Mouse (Mus musculus) thymus, postnatal 14 days (tissue): ENCODE results near the gene Osbpl5.

Experiments
- DNase-seq: peaks from one replicate; pipeline ENCODE4 v3.0.0; 2021

Gene Osbpl5

DNA sequence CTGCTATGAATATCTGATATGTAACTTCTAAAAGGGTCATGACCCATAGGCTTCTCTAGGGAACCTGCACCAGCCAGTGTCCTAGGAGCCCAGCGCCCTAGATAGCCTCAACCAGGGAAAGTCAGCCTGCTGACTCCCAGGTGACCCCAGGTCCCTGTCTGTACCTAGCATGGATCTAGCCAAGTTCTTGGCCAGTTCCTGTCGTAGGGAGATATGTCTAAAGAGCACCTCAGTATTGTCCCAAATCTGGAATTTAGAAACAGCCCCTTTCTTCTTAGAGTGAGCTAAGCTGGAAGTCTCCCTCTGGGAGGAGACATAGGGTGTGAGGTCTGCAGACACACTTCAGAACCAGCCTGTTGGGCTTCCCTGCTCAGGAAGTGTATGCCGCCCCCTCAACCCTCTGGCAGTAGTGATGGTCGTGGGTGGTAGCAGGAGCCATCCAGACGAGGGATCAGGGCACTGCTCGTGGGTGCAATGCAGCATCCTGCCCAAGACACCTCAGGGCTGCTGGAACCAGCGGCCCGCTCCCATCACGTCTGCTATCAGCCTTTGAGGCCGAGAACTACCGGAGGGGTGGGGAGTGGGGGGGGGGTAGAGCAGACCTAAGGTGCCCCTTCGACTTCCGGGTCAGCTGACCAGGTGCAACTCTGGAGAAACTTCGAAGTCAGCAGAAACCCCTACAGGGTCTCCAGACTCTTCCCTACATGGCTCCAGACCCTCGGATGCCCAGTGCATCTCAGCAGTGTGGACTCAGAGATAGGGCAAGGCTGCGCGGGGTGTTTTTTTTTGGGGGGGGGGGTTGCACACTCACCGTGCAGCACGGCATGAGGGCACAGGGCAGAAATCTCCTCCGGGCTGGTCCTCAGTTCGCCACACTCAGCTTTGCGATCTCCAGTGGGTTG is at the start of gene Osbpl5:
Gene Osbpl5, minus strand, starts transcription at position 861 of the 902 bp plus-strand sequence.
- peak; percentile 43 for DNase-seq

DNA sequence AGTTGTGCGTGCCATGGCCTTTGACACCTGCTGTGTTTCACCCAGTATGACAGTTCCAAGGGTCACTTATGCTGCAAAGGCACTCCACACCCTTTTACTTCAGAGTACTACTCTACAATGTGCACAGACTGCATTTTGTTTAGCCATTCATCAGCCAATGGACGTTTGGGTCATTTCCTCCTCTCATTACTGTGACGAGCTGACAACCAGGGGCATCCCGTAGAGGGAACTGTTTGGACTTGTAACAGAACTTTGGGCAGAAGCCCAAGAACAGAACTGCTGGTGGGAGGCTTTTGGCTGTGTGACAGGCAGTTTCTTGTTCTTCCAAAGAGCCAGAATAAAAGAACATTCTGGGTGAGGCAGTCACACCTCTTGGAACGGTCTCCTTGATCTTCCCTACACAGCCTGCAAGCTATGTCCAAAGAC is 48.4 kb upstream of the Osbpl5 start:
- no peak for DNase-seq

DNA sequence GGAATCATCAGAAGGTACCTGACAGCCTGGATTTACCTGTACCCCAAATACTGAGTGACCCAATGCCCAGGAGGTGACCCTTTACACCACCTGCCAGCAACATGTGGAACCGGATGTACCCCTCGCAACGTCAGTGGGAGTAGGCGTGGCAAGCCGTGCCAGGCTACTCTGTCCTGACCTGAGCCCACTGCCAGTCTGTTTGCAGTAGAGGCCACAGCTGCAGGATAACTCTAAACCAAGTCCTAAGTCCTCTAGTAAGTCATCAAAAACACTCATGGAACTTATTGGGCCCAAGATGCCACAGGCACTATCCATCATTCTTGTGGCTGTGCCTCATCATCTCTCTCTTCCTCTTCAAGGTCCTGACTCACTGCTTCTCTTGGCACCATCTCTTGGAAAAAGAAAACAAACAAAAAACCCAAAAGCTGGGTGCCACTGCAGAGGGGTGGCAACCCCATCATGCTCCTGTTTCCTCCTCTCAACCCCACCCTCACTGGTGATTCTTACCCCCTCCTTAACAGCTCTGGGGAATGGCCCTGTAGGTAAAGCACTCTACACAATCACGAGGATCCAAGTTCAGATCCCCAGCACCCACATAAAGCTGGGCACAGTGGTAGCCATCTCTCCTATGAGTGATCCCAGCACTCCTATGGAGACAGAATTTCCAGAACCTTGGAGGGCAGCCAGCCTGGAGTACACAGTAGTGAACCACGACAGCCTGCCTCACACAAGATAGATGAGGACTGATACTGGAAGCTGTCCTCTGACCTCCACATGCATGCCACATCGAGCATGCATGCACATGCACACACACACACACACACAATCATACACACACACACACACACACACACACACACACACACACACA is 44.6 kb upstream of the Osbpl5 start:
- DNase-seq, result no peak

DNA sequence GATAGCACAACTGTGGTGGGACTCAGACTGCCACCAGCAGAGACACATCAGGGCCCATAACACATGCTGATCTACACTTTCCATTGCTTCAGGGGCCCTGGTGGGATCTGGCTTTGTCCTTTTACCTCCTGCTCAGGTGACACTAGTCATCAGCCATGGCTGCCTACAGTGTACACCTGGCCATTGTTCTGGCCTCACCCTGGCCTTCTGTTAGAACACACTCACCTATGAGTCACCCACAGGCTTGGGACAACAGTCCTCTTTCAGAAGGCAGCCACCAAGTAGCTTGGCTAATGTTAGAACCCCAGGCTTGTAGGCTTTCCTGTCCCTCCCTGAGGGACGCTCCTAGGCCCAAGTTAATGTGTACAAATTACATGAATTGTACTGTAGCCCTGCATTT is 44.0 kb upstream of the Osbpl5 start:
- DNase-seq, result no peak

DNA sequence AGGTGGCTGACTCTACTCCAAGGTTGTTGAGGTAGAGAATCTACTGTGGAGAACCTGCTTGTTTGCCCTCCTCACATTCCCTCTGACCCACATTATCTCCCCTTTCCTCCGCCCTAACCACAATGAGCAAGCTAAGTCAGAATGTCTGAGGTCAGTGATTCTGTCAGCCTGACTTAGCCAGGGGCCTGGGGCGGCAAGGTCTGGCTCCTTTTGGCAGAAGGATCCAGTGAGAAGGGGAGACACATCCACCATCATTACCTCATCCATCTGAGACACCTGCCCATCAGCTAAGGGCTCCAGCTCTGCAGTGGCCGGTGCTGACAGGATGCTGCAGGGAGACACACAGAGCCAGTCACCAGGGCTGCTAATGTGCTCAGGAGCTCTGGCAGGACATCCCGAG is 42.0 kb upstream of the Osbpl5 start:
- no peak for DNase-seq

DNA sequence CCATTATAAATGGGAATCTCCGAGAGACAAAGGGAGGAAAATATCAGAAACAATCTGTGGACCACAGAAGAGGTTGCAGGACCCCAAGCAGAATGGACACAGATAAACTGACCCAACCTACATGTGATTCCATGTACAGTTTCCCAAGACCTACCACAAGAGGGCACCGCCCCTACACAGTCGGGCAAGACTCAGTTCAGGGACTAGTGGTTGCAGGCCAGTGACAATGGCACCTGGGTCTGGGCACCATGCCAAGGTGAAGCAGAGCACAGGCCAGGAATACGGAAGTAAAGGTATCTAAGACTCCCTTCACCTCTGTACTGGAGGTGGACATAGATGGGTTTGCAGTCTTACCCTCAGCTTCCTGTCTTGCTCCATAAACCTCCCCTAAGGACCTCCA is 36.3 kb upstream of the Osbpl5 start:
- peak; percentile 65 for DNase-seq

DNA sequence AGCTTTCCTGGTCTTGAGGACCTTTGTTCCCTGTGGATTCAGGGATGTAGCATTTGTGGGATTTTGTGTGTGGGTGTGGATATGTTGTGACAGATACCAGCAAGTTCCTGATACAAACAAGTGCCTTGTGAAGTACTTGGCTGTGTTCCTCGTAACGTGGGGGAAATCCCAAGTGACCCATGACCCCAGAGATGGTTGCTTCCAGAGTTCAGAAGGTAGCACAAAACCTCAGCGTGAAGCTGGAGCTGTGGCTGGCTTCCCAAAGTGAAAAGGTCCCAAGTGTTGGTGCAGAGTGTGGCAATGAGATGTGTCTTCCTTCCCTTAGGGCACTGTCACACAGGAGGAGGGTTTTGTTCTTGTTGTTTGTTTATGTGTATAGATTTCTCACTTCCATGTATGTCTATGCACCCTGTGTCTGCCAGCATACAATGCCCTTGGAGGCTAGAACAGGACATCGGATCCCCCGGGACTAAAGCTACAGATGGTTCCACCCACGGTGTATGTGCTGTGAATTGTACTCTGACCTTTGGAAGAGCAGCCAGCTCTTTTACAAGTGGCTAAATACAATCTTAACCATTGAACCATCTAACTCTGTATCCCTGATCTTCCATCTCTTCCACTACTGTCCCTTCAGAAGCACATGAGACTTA is 35.7 kb upstream of the Osbpl5 start:
- DNase-seq, result no peak

DNA sequence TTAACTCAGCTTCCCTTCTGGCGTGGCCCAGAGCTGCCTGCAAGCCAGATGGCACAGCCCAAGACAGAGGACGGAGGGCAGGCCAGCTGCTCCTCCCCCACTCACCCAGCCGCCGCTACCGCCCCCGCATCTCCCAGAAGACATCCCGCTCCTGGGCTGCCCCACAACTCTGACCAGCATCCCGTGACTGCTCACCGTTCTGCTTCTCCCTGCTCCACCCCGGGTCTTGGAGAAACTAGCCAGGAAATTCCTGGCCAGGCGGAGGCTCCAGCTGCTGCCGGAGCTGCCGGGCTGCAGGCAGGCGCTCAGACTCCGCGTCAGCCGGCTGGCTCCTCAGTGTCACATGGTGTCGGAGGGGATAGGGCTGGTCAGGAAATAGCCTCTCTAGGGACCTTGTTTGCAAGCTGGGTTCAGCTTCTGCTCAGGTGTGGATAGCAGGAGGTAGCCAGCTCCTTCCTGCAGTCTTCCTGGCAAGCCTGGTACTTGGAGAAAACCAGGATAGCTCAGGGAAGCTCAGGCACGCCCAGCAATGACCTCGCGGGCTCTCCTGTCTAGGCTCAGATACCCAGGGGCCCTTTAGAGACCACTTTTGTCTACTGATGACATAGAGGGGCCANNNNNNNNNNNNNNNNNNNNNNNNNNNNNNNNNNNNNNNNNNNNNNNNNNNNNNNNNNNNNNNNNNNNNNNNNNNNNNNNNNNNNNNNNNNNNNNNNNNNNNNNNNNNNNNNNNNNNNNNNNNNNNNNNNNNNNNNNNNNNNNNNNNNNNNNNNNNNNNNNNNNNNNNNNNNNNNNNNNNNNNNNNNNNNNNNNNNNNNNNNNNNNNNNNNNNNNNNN is 27.4 kb upstream of the Osbpl5 start, which contains the start of gene Mrgpre:
Gene Mrgpre, minus strand, starts transcription at position 505 of the 834 bp plus-strand sequence.
- DNase-seq, result peak; percentile 75

DNA sequence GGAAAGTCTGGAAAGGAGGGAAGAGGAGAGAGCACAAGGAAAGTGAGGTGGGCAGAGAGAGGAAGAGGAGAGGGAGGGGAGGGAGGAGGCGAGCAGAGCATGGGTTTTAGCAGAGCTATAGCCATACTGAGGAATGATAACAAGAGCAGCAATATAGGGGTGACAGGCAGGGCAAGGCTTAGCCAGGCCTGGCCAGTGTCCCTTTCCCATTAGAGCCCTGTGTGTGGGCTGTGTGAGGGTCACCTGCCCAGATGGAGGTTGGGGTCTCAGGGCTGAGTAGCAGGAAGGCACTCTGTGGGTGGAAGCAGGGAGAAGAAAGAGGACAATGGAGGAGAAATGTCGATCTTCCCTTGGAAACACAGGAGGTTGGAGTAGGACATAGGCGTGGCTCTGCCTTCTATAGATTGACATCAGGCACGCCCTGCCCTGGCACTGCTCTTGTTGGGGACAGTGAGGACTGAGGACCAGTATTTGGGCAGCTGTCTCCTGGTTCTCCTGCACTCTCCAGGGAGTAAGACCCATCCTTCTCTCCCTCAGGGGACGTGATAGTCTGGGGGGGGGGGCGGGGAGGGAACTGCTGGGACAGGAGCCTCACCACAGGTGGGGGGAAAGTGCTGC is 26.7 kb upstream of the Osbpl5 start:
- DNase-seq, result peak; percentile 25

DNA sequence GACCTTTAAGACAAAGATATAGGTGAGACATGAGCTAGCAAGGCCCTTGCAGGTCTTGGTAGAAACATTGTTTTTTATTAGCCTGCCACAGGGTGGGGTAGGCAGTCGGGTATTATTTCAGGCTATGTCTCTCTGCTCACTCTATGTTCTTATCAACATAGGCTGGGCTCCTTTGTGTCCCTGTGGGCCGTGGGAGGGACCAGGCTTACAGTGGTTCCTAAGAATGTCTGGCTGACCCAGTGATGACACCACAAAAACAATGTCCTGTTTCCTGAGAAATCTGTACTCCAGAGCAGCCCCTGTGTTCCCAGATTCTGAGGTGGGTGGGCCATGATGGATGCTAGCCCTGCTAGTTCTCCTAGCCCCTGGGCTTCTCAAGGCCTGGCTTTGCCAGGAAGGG is 20.6 kb upstream of the Osbpl5 start:
- no peak for DNase-seq

DNA sequence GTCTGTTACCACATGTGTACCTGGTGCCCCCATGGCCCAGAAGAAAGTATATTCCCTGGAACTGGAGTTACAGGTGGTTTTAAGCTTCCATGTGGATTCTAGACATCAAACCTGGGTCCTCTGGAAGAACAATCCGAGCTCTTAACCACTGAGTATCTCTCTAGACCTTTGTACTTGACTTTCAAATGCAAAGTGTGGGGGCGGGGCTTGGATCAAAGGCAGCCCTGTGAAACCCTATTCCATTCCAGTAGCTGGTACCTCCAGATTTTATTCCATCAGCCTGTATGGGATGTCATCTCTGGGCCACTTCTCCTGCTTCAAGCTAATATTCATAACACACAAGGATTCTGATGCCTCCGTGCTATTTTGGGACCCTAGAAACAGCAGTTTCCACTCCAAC is 19.4 kb upstream of the Osbpl5 start:
- peak; percentile 49 for DNase-seq

DNA sequence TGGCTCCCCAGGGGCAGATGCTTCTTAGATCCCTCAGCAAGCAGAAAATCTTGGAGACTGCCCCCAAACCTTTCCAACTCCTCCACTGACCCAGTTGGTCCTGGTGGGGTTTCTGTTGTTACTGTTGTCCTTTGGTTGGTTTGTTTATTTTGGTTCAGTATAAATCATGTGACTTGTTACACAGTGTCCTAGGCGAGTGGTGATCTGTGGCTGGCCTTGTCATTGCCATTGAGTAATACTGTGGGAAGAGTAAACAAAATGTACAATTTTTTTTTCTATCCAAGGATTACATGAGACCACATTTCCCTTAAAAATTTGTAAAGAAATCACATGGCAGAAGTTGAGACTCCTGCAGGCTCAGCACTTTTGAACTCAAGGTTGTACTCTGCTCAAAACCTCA is 12.7 kb upstream of the Osbpl5 start:
- DNase-seq, result no peak

DNA sequence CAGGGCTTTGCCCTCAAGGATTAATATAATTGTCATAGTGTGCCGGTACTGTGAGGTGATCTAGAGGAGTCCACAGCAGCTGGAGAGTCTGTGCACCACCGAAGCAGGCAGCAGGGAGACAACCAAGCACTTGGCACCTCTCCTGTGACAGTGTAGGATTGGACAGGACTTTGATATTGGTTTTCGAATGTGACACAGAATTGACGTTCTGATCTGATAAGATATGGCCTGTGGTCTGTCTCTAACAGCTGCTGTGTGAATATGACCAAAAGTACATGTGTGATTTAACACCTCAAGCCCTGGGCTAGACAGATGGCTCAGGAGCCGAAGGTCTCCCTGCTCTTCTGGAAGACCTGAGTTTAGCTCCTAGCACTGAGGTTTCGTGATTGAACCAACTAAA is 11.5 kb upstream of the Osbpl5 start:
- no peak for DNase-seq

DNA sequence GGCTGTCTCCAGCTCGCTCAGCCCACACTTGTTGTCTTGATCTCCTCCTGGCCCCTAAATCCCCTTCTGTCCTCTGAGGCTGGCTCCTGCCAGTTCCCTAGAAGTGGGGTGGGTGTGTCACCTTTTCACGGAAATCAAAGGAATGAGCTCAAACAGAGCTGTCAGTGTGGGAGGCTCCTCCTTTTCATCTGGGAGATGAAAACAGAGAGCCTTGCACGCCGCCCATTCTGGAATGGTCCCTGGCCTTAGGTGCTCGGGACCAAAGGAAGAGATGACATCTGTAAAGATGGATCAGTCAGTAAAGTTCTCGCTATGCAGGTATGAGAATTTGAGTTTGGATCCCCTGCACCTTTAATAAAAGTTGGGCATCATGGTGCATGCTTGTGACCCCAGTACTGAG is 10.1 kb upstream of the Osbpl5 start, which contains the start of gene Mrgprg:
Gene Mrgprg, minus strand, starts transcription at position 101 of the 400 bp plus-strand sequence.
- no peak for DNase-seq

DNA sequence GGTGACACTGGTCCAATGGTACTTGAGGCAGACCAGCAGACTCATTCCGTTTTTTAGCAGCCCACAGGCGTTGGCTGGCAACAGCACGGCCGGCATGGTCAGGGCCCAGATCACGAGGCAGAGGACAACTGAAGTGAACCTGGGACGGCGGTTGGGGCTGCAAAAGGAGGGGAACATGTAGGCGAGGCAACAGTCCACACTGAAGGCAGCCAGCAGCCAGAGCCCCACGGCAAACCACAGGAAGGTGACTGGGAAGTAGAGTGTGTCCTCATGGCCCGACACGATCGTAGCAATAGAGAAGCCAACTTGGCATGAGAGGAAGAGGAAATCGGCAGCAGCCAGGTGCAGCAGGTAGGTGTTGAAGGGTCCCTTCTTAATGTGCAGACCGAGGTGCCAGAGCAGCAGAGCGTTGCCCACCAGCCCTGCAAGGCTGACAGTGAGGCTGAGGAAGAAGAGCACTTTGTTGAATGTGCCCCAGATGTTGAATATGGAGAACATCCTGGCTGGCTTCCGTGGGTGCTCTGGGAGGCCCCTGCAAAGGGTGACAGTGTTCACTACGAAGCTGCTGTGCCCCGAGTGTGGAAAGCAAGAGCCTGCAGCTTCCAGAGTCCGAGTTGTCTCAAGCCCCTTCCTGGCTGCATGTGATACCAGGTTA is 8.2 kb upstream of the Osbpl5 start:
- DNase-seq, result peak; percentile 68

DNA sequence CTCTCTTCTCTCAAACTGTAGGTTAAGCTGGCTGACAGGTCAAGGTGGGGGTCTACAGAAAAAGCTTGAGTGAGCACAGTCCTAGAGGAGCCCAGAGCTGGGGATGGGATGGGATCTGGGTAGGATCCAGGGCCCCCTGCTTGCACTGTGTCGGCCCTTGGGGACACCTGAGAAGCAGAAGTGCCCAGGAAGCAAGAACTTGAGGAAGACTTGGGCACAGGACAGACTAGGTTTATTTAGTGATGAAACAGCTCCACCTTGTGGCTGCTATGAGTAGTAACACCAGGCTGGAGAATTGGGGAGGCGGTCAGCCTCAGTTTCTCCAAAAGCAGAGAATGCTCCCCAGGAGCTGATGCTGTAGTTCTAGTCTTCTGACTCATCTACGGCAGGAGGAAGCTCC is 7.0 kb upstream of the Osbpl5 start:
- peak; percentile 42 for DNase-seq

DNA sequence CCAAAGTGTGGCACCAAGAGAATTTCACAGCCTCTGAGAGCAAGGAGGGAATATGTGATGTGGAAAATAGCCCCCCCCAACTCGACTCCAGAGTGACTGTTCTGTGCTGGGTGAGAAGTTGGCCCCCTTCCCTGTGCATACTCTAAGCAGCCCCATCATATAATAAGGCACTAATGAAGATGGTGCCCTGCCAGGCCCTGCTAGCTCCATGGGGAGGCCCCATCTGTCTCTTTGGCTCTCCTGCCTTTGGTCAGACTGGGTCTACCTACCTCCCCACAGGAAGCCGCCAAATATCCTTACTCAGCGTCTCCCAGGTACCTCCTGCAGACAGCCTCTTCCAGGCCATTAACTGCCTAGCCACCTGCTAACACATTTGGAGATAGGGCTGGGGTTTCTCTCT is 2.2 kb upstream of the Osbpl5 start:
- no peak for DNase-seq

DNA sequence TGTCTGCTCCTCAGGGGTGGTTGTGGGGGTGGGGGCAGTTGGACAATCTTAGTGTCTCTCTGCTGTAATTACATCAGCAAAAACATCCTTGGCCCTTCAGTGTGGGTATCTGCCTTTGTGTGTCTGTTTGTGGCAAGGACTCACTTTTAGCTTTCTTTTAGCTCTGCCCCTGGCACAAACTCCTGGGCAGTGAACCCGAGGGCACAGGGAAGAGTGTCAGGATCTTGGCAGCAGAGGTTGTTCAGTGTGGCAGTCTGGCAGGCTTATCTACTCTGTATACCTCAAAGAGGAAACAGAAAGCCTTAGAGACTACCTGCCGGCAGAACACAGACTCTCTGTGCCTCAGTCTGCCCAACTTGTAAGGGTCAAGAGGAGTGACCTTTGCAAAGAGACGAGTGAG is 911 bp upstream of the Osbpl5 start:
- DNase-seq, result no peak

DNA sequence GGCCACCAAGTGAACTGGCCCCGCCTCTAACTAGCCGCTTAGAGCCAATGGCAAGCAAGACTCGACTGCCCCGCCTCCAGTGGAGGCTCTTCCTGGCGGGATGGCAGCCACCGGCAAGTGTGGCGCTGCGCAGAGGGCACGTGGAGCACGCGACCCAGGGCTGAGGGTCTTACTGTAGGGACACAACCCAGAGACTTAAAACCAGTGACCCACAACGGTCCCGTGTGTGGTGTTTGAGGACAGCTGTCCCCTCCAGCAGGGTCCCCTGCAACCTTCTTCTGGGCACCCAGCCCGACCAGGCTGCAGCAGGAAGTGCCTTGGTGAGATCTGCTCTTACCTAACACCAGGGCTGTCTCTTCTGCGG is 224 bp upstream of the Osbpl5 start:
- DNase-seq, result peak; percentile 91

DNA sequence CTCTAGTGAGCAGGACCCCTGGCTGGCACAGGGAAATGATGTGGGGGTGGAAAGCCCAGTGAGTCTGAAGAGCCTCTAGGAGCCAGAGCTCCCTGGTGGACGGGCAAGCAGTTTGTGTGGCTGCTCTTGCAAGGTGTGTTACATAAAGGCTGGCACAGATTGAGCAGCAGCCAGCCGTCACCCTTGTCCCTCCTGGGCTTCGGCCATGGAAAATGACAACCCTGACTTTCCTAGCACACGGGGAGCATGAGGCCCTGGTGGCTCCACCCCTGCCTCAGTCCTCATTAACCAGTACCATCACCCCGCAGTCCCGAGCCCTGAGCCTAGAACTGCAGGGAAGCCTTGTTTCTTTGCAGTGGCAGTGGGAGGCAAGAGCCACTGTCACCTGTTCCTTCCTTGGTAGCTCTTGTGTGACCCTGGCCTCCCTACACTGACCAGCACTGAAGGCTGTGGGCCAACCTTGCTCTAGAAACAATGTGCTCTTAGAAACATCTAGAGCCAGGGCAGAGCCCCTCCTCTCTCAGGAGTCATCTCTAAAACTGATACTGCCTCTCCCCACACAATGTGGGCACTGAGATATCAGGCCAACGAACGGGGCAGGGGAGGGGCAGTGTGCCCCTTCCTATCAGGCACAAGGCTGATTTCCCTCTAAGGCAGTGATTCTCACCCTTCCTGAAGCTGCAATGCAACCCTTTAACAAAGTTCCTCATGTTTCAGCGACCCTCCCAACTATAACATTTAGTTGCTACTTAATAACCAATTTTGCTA is 1.2 kb downstream of the Osbpl5 start:
- DNase-seq, result no peak
